Mouse (Mus musculus) adrenal gland, postnatal 10 days (tissue): ENCODE results near the gene Mbd3. TPM values are rescaled to one million over a fixed set of nuclear protein-coding genes. Genes with fewer than 3 reads are reported as not detected.

Source experiments
- DNase-seq: peaks from one replicate; pipeline ENCODE4 v3.0.0; 2021; ENCODE audit warnings: mixed read lengths
- microRNA-seq: library from miRNA; unstranded; fragments of <30 nt; microRNA quantifications from one replicate; pipeline ENCODE4 v1.2.0, GENCODE M21; 2021
- total RNA-seq, 2 experiments: library from RNA; stranded (reverse); gene quantifications; 2 replicates each; pipeline ENCODE4 v1.2.3; 2021

Mbd3 gene
- total RNA-seq, 2 experiments from 2014 or later = 103 to 113 TPM

DNA sequence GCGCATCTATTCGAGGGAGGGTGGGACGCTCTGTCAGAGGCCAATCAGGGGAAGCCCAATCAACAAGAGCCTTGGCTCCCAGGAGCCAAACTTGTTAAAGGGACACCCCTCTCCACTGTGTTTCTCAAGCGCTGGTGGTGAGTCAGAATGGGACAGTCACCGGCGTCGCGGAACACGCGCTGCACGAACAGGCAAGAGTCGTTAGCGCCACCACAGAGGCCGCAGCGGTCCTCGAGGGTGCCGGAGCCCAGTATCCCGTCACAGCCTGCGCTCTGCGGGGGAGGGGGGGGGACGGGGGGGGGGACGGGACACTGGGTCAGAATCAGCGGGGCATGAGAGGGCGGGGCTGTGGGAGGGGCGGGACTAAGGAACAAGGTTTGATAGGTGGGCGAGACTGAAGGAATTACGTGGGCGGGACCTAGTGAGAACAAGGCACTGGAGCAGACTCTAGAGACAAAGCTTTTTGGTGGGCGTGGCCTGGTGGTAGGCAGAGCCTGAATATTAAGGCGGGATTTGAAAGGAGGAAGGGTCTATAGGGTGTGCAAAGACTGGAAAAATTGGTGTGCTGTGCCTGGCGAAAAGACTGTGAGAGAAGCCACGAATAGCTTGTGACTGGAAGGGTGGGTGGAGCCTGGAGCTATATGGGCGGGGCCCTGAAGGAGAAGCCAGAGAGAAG is 56.5 kb downstream of the Mbd3 start:
- peak; percentile 59 for DNase-seq

Small RNAs within 50 kb of the gene (microRNA-seq; reads per million reads assigned to microRNA genes)
- not detected for gene Gm22721

Other genes with a start within 250 kb of the Mbd3 start
- 100 to 1,000 TPM; 102 to 168 TPM for gene Cirbp, start 233.6 kb downstream of the Mbd3 start, total RNA-seq
- gene 1600002K03Rik, start 226.6 kb downstream of the Mbd3 start, total RNA-seq = 1 to 10 TPM; 6.4 to 7.7 TPM
- gene Efna2, start 220.1 kb downstream of the Mbd3 start, total RNA-seq = 1 to 10 TPM; 3.3 to 4.5 TPM
- gene Mum1, start 173.1 kb downstream of the Mbd3 start, total RNA-seq = 10 to 100 TPM; 26.5 to 39.2 TPM
- gene Ndufs7, start 150.4 kb downstream of the Mbd3 start, total RNA-seq = 100 to 1,000 TPM; 470 to 572 TPM
- 100 to 1,000 TPM; 164 to 167 TPM for gene Gamt, start 138.5 kb downstream of the Mbd3 start, total RNA-seq
- gene Dazap1, start 138.1 kb downstream of the Mbd3 start, total RNA-seq = 100 to 1,000 TPM in 1 of 2 experiments, 10 to 100 TPM in 1; 93.6 to 121 TPM
- 1,000 to 10,000 TPM; 1,216 to 1,243 TPM for gene Rps15, start 107.1 kb downstream of the Mbd3 start, total RNA-seq
- 1 to 10 TPM; 2.7 to 5.6 TPM for gene Apc2, start 103.6 kb downstream of the Mbd3 start, total RNA-seq
- 10 to 100 TPM; 24.0 to 26.7 TPM for gene 2310011J03Rik, start 79.0 kb downstream of the Mbd3 start, total RNA-seq
- gene Pcsk4, start 70.1 kb downstream of the Mbd3 start, total RNA-seq = 1 to 10 TPM; 4.1 to 7.6 TPM
- 10 to 100 TPM; 38.4 to 61.8 TPM for gene Reep6, start 69.6 kb downstream of the Mbd3 start, total RNA-seq
- gene Adamtsl5, start 51.1 kb downstream of the Mbd3 start, total RNA-seq = 10 to 100 TPM in 1 of 2 experiments, 1 to 10 TPM in 1; 7.6 to 18.7 TPM
- under 1 TPM in 1 of 2 experiments, not detected in 1; 0.12 TPM for gene Plk5, start 43.1 kb downstream of the Mbd3 start, total RNA-seq
- 10 to 100 TPM; 19.6 to 21.8 TPM for gene Mex3d, start 11.9 kb downstream of the Mbd3 start, total RNA-seq
- 1,000 to 10,000 TPM; 1,321 to 1,365 TPM for gene Uqcr11, start 7.3 kb upstream of the Mbd3 start, total RNA-seq
- 10 to 100 TPM; 58.1 to 77.1 TPM for gene Tcf3, start 34.1 kb upstream of the Mbd3 start, total RNA-seq
- not detected for gene Onecut3, start 95.3 kb upstream of the Mbd3 start, total RNA-seq
- gene Atp8b3, start 139.6 kb upstream of the Mbd3 start, total RNA-seq = under 1 TPM; 0.27 to 0.36 TPM
- gene Rexo1, start 162.0 kb upstream of the Mbd3 start, total RNA-seq = 10 to 100 TPM; 31.9 to 44.5 TPM
- gene Klf16, start 177.8 kb upstream of the Mbd3 start, total RNA-seq = 10 to 100 TPM; 12.4 to 14.1 TPM
- 100 to 1,000 TPM; 108 to 113 TPM for gene Abhd17a, start 190.8 kb upstream of the Mbd3 start, total RNA-seq
- gene Scamp4, start 203.3 kb upstream of the Mbd3 start, total RNA-seq = 10 to 100 TPM; 41.8 to 42.3 TPM
- gene Adat3, start 203.3 kb upstream of the Mbd3 start, total RNA-seq = 1 to 10 TPM; 3.9 to 5.1 TPM
- 1 to 10 TPM; 1.6 to 2.7 TPM for gene Gm49322, start 206.5 kb upstream of the Mbd3 start, total RNA-seq
- 100 to 1,000 TPM; 121 to 131 TPM for gene Csnk1g2, start 223.3 kb upstream of the Mbd3 start, total RNA-seq